ENCODE assay signal across 8 mouse cellular contexts in genomic region chr9:62980162-62980776, GRCm38 (mm10). TPM values are rescaled to one million over a fixed set of nuclear protein-coding genes. Genes with fewer than 3 reads are reported as not detected.
A peak's percentile ranks its signal among the peaks of the same experiment; 100 is the strongest.
DNase-seq lines count a peak whose midpoint lies in the region; ATAC-seq and TF ChIP-seq lines count a peak whose summit lies in the region.

No protein-coding gene starts in this region.

- no peaks in the 10 kb centered on the region for H3K4me1 ChIP-seq in bone marrow, adult 2 months (ENCODE audit: control insufficient read depth, insufficient read depth, low read length)
- peaks cover 32% of the 10 kb centered on the region for H3K4me1 ChIP-seq in forebrain, embryonic 15.5 days
- H3K4me1 ChIP-seq in limb, embryonic 14.5 days (ENCODE audit: control insufficient read depth, insufficient read depth, low read length): peaks cover 8% of the 10 kb centered on the region
- H3K4me1 ChIP-seq in midbrain, embryonic 14.5 days (ENCODE audit: control insufficient read depth, insufficient read depth, low read length): peaks cover 8% of the 10 kb centered on the region; the same call in 1 of the 2 replicates

- ATAC-seq in forebrain, embryonic 15.5 days (replicated peaks): peak; percentile 88
- ATAC-seq in limb, embryonic 14.5 days (ENCODE audit: low FRiP score, low read depth): no peak; the same call in none of the 2 replicates
- peak; percentile 85 for ATAC-seq in midbrain, embryonic 14.5 days (ENCODE audit: low FRiP score, low TSS enrichment)

- no peaks in the 10 kb centered on the region for H3K9me3 ChIP-seq in forebrain, embryonic 15.5 days
- no peaks in the 10 kb centered on the region for H3K9me3 ChIP-seq in limb, embryonic 14.5 days (ENCODE audit: control insufficient read depth, low read length)
- H3K9me3 ChIP-seq in midbrain, embryonic 14.5 days (ENCODE audit: control insufficient read depth, low read length): no peaks in the 10 kb centered on the region

- H3K36me3 ChIP-seq in forebrain, embryonic 15.5 days: no peaks in the 10 kb centered on the region
- H3K36me3 ChIP-seq in limb, embryonic 14.5 days (ENCODE audit: control insufficient read depth, insufficient read depth, low read length): no peaks in the 10 kb centered on the region
- no peaks in the 10 kb centered on the region for H3K36me3 ChIP-seq in midbrain, embryonic 14.5 days (ENCODE audit: control insufficient read depth, insufficient read depth, low read length)

- H3K9ac ChIP-seq in forebrain, embryonic 15.5 days (replicated peaks): peak overlapping the region; percentile 95
- peak overlapping the region; percentile 87 for H3K9ac ChIP-seq in limb, embryonic 14.5 days (ENCODE audit: low read depth, low read length, severe bottlenecking)
- H3K9ac ChIP-seq in midbrain, embryonic 14.5 days (replicated peaks; ENCODE audit: low read length): peak overlapping the region; percentile 82

- 1% methylated on average over 61 of the region's 63 CpGs for WGBS in bone marrow, adult 2 months
- 1% methylated on average over 51 of the region's 63 CpGs for WGBS in forebrain, embryonic 15.5 days
- under 1% methylated on average over 22 of the region's 63 CpGs for WGBS in limb, embryonic 14.5 days
- under 1% methylated on average over 42 of the region's 63 CpGs for WGBS in midbrain, embryonic 14.5 days

- peak; percentile 25 for DNase-seq in cerebellum, adult 11 months
- DNase-seq in cerebellum, adult 9-11 months: no peak
- DNase-seq in induced T-regulatory cell, adult 2 months (ENCODE audit: low read depth): peak; percentile 48
- DNase-seq in limb, embryonic 14.5 days (ENCODE audit: low spot score): peak; percentile 8
- peak; percentile 74 for DNase-seq in midbrain, embryonic 14.5 days
- DNase-seq in spleen, postnatal 10 days (ENCODE audit: low spot score in 2 of 2): peak; percentile 61

- peak overlapping the region; percentile 85 for H3K4me2 ChIP-seq in forebrain, embryonic 15.5 days (replicated peaks)
- H3K4me2 ChIP-seq in limb, embryonic 14.5 days (replicated peaks; ENCODE audit: low read depth, low read length, severe bottlenecking): peak overlapping the region; percentile 81
- peak overlapping the region; percentile 68 for H3K4me2 ChIP-seq in midbrain, embryonic 14.5 days (ENCODE audit: low read length)

- no peak for TF ChIP-seq CTCF in bone marrow, adult 2 months (IDR thresholded peaks at IDR 0.05; ENCODE audit: control insufficient read depth, insufficient read depth, low read length)

- no peak for TF ChIP-seq POLR2A in bone marrow, adult 2 months (IDR thresholded peaks at IDR 0.05; ENCODE audit: borderline replicate concordance, control insufficient read depth, low read depth, low read length)
- TF ChIP-seq POLR2A in limb, embryonic 14.5 days (IDR thresholded peaks at IDR 0.05; ENCODE audit: borderline replicate concordance, extremely low read depth, insufficient read depth, insufficient read length): no peak

- H3K27me3 ChIP-seq in forebrain, embryonic 15.5 days: no peaks in the 10 kb centered on the region
- no peaks in the 10 kb centered on the region for H3K27me3 ChIP-seq in limb, embryonic 14.5 days (ENCODE audit: control insufficient read depth, insufficient read depth, low read length)
- H3K27me3 ChIP-seq in midbrain, embryonic 14.5 days (ENCODE audit: control insufficient read depth, insufficient read depth, low read length): no peaks in the 10 kb centered on the region

- H3K4me3 ChIP-seq in bone marrow, adult 2 months (replicated peaks; ENCODE audit: control insufficient read depth, low read depth, low read length): peak overlapping the region; percentile 98
- peak overlapping the region; percentile 83 for H3K4me3 ChIP-seq in forebrain, embryonic 15.5 days
- peak overlapping the region; percentile 91 for H3K4me3 ChIP-seq in limb, embryonic 14.5 days (replicated peaks; ENCODE audit: low read length)
- peak overlapping the region; percentile 88 for H3K4me3 ChIP-seq in midbrain, embryonic 14.5 days (replicated peaks; ENCODE audit: low read depth, low read length)

- H3K27ac ChIP-seq in bone marrow, adult 2 months (ENCODE audit: control insufficient read depth, insufficient read depth, low read depth, low read length, poor library complexity): peak overlapping the region; percentile 98
- H3K27ac ChIP-seq in forebrain, embryonic 15.5 days (replicated peaks): peak overlapping the region; percentile 98
- H3K27ac ChIP-seq in limb, embryonic 14.5 days (replicated peaks; ENCODE audit: low read depth, low read length): peak overlapping the region; percentile 94
- H3K27ac ChIP-seq in midbrain, embryonic 14.5 days (replicated peaks; ENCODE audit: low read depth, low read length): peak overlapping the region; percentile 96

RNA-seq across cellular contexts. Expression of gene Pias1, which starts 7.5 kb away (rescaled TPM):
- 11.2 and 13.2 TPM in 2 replicates for polyA plus RNA-seq in bone marrow, adult 2 months (2011; ENCODE audit: insufficient read depth, insufficient read length, low replicate concordance, missing spikeins)
- 58.7 and 65.3 TPM in 2 replicates for polyA plus RNA-seq in forebrain, embryonic 15.5 days (2015; fragmentation: Nextera tagmentation; extraction: Ambion mirVana)
- 33.0 and 44.4 TPM in 2 replicates for polyA plus RNA-seq in limb, embryonic 14.5 days (2012; rRNA removed)
- 52.4 and 53.5 TPM in 2 replicates for polyA plus RNA-seq in limb, embryonic 14.5 days (2014; fragmentation: Nextera tagmentation; extraction: Ambion mirVana)
- 65.4 and 66.9 TPM in 2 replicates for polyA plus RNA-seq in midbrain, embryonic 14.5 days (2014; fragmentation: Nextera tagmentation; extraction: Ambion mirVana)
